Mouse (Mus musculus): ENCODE measurements at regions not wholly inside any gene's neighbourhood (a gene's known extent, or its start where the extent isn't known, plus 50 kb on each side); places are given as distances from the start of the nearest gene placed in this dataset.

GRCm38 (mm10) chr9:13918606-13919202, 91.2 kb downstream of the Fam76b start:
- TF ChIP-seq CTCF (IDR thresholded peaks at IDR 0.05; ENCODE audit: low read depth): no peak
- TF ChIP-seq EP300 (IDR thresholded peaks at IDR 0.05; ENCODE audit: low read depth): no peak

Measured in liver, embryonic 14.5 days (tissue).